Mouse (Mus musculus) neural tube, embryonic 15.5 days (tissue): ENCODE measurements around the gene Rrp8. TPM values are rescaled to one million over a fixed set of nuclear protein-coding genes. Genes with fewer than 3 reads are reported as not detected.
"Not testable (repeated sequence)": the region's sequence is repeated elsewhere in the genome, so short reads cannot be mapped to it uniquely, and the experiment has no call there.

ENCODE experiments used
- ATAC-seq: fragments of 200-750 bp; cut with Nextera tagmentation; 2 replicates; pipeline ENCODE4 v1.8.0; 2017; ENCODE audit warnings: mild to moderate bottlenecking, moderate TSS enrichment, moderate library complexity; ENCODE audit not compliant: low FRiP score
- H3K27ac ChIP-seq: fragments of 300-500 bp; sonication (generic); replicated peaks from 2 replicates; pipeline ENCODE4 v1.5.1; 2015; ENCODE audit warnings: mild to moderate bottlenecking, inconsistent platforms
- H3K27me3 ChIP-seq: fragments of 300-500 bp; sonication (generic); replicated peaks from 2 replicates; pipeline ENCODE4 v1.6.1; 2015; ENCODE audit warnings: inconsistent platforms
- H3K36me3 ChIP-seq: fragments of 300-500 bp; sonication (generic); 2 replicates; pipeline ENCODE4 v1.6.1; 2015; ENCODE audit warnings: inconsistent platforms
- H3K4me1 ChIP-seq: fragments of 300-500 bp; sonication (generic); 2 replicates; pipeline ENCODE4 v1.6.1; 2015; ENCODE audit warnings: inconsistent platforms
- H3K4me2 ChIP-seq: fragments of 300-500 bp; sonication (generic); 2 replicates; pipeline ENCODE4 v1.6.1; 2015; ENCODE audit warnings: inconsistent platforms, mild to moderate bottlenecking, moderate library complexity
- H3K4me3 ChIP-seq: fragments of 300-500 bp; sonication (generic); replicated peaks from 2 replicates; pipeline ENCODE4 v1.5.1; 2015; ENCODE audit warnings: mild to moderate bottlenecking, inconsistent platforms
- H3K9ac ChIP-seq: fragments of 300-500 bp; sonication (generic); replicated peaks from 2 replicates; pipeline ENCODE4 v1.6.1; 2015; ENCODE audit warnings: mild to moderate bottlenecking, inconsistent platforms
- H3K9me3 ChIP-seq: fragments of 300-500 bp; sonication (generic); replicated peaks from 2 replicates; pipeline ENCODE4 v1.6.1; 2016; ENCODE audit warnings: inconsistent platforms
- WGBS: fragments of 180-500 bp; shearing (Covaris S2); methylation state at CpG from one replicate; pipeline ENCODE4 v1.1.7; 2015; ENCODE audit warnings: mixed read lengths; 5-methylcytosine and 5-hydroxymethylcytosine counted together
- polyA plus RNA-seq: library from polyadenylated mRNA; unstranded; fragments of >200 nt; fragmentation: Nextera tagmentation; extraction: Ambion mirVana; gene quantifications from 2 replicates; pipeline ENCODE4 v1.2.1, GENCODE M21; 2015

The Rrp8 gene
- polyA plus RNA-seq, 1 experiment from 2014 or later: 27.8 TPM

DNA sequence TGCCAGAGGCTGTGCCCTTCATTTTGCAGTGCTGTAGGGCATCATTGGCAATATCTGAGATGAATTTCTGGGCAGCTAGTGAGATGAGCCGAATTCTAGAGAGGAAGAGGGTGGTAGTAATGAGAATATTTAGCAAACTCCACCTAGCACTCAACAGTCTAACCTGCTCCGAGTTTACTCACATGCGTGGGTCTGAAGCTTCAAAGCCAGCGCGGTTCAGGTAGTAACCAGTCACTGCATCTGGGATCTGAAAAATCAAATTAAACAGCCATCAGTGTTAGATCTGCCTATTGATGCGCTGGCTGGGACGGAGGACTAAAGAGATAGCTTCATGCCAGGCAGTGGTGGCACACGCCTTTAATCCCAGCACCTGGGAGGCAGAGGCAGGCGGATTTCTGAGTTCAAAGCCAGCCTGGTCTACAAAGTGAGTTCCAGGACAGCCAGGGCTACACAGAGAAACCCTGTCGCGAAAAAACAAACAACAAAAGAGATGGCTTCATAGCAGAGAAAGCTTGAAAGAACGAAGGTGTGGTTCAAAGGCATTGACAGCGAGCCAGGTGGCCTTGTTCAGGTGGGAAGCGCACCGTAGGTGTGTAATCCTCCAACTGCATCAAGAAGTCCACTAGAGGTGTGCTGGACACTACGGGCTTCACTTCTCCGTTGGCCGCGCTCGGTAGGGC is 6.2 kb upstream of the Rrp8 start:
- Histone ChIP-seq H3K4me2 (peak overlapping the region; percentile 93), H3K4me1 (peaks cover 23% of the 10 kb centered on the region), H3K9ac (peak overlapping the region; percentile 93), H3K27ac (peak overlapping the region; percentile 81), H3K36me3 (peaks cover 41% of the 10 kb centered on the region), H3K4me3 (peak overlapping the region; percentile 89)
- H3K9me3 ChIP-seq, H3K27me3 ChIP-seq: not testable (repeated sequence)
- ATAC-seq: peak; percentile 30
- 37% methylated on average over 20 of the region's 20 CpGs for WGBS

DNA sequence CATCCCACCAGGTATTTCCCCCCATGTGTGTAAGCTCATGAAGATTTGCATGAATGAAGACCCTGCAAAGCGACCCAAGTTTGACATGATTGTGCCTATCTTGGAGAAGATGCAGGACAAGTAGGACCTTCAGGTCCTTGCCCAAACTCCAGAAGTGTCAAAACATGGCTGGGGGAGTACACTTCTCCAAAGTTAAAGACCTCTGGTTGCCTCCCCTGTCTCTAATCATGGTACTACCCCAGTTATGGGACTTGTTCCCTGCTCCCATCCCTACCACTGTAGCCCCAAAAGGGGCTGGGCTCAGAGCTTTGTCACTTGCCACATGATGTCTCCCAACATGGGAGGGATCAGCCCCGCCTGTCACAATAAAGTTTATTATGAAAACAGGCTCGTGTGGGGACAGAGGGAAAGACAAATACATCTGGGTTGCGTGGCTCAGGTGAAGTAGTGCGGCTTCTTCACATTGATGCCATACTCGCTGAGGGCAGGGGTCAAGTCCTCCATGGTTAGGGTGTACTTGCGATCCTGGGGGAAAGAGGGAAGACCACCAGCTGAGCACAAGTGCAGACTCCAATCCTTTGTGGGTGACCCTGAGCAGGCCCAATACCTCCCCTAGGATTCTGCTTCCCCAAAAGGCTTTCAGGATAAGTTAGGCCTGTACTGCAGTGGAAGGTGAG is 5.5 kb upstream of the Rrp8 start:
- H3K27ac ChIP-seq, H3K27me3 ChIP-seq, H3K9ac ChIP-seq, ATAC-seq, H3K4me3 ChIP-seq, H3K9me3 ChIP-seq: not testable (repeated sequence)
- Histone ChIP-seq H3K4me1 (peaks cover 29% of the 10 kb centered on the region), H3K4me2 (peak overlapping the region; percentile 93; the same call in 1 of the 2 replicates), H3K36me3 (peaks cover 39% of the 10 kb centered on the region)
- 90% methylated on average over 7 of the region's 7 CpGs for WGBS

- no peak overlapping the region for H3K4me2 ChIP-seq
- no peaks in the 10 kb centered on the region for H3K9me3 ChIP-seq
- no peaks in the 10 kb centered on the region for H3K27me3 ChIP-seq
- H3K9ac ChIP-seq: no peak overlapping the region
- no peak overlapping the region for H3K4me3 ChIP-seq
- peaks cover 39% of the 10 kb centered on the region for H3K36me3 ChIP-seq
- no peak overlapping the region for H3K27ac ChIP-seq
- 93% methylated on average over 9 of the region's 9 CpGs for WGBS
- peaks cover 36% of the 10 kb centered on the region for H3K4me1 ChIP-seq
- no peak for ATAC-seq
Measured at GRCm38 (mm10) chr7:105741978-105742377, 4.8 kb upstream of the Rrp8 start.

GRCm38 (mm10) chr7:105740851-105741250 is 3.7 kb upstream of the Rrp8 start:
- no peak overlapping the region for H3K4me3 ChIP-seq

GRCm38 (mm10) chr7:105740089-105740795 is 3.1 kb upstream of the Rrp8 start:
- WGBS: 81% methylated on average over 13 of the region's 13 CpGs
- ATAC-seq: no peak

More at GRCm38 (mm10) chr7:105740851-105741250, 3.7 kb upstream of the Rrp8 start:
- Histone ChIP-seq H3K27ac (no peak overlapping the region), H3K9me3 (no peaks in the 10 kb centered on the region), H3K27me3 (no peaks in the 10 kb centered on the region), H3K9ac (no peak overlapping the region), H3K4me1 (peaks cover 38% of the 10 kb centered on the region), H3K4me2 (no peak overlapping the region), H3K36me3 (peaks cover 29% of the 10 kb centered on the region)
- ATAC-seq: no peak
- 84% methylated on average over 6 of the region's 6 CpGs for WGBS

DNA sequence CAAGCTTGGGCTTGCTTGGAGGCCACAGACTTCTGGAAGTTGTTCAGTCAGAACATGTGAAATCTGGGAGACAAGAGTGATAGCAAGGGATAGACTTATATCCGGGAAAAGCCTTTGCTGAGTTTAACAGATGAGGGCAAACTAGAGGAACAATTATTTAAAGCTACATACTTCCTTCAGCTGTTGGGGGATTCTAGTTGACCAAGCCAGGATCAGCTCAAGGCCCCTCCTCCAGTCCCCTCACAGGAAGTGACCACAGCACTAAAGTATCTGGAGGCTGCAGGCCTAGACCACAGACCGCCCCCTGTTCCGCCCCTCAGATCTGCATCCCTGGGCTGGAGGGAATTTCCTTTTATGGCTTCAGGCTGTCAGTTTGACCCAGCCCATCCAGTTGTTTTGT is 1.8 kb upstream of the Rrp8 start:
- H3K36me3 ChIP-seq: peaks cover 35% of the 10 kb centered on the region
- ATAC-seq: no peak
- no peaks in the 10 kb centered on the region for H3K27me3 ChIP-seq
- WGBS: 32% methylated on average over 3 of the region's 3 CpGs
- 0 out of 2 replicates have a peak overlapping the region, but pooled peaks have one; percentile 1 for H3K4me3 ChIP-seq
- no peaks in the 10 kb centered on the region for H3K9me3 ChIP-seq
- no peak overlapping the region; the same call in 1 of the 2 replicates for H3K27ac ChIP-seq
- H3K4me1 ChIP-seq: peaks cover 48% of the 10 kb centered on the region
- no peak overlapping the region for H3K9ac ChIP-seq
- H3K4me2 ChIP-seq: peak overlapping the region; percentile 89; the same call in 1 of the 2 replicates

More at GRCm38 (mm10) chr7:105740089-105740795, 3.1 kb upstream of the Rrp8 start:
- Histone ChIP-seq H3K9me3 (no peaks in the 10 kb centered on the region), H3K4me2 (no peak overlapping the region), H3K4me1 (peaks cover 44% of the 10 kb centered on the region), H3K4me3 (no peak overlapping the region), H3K27ac (no peak overlapping the region), H3K36me3 (peaks cover 29% of the 10 kb centered on the region), H3K9ac (no peak overlapping the region), H3K27me3 (no peaks in the 10 kb centered on the region)

DNA sequence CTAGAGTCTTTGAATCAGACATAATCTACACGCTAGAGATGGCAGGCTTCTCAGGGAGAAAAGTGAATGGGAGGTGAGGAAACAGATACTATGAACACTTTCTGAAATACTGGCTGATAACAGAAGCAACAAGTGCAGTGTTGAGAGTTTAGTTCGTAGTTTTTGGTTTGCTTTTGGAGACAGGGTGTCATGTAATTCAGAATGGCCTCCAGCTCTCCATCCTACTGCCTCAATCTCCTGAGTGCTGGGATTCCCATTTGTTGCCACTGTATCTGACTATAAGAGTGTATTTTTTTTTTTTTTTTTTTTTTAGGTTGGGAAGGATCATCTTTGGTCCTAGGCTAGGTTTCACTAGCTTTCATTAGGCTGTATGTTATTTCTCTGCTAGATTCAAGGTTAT is 1.1 kb upstream of the Rrp8 start:
- no peaks in the 10 kb centered on the region for H3K27me3 ChIP-seq
- H3K9me3 ChIP-seq: no peaks in the 10 kb centered on the region
- no peak for ATAC-seq
- H3K36me3 ChIP-seq: peaks cover 41% of the 10 kb centered on the region
- no peak overlapping the region; the same call in none of the 2 replicates for H3K27ac ChIP-seq
- 89% methylated on average over 2 of the region's 2 CpGs for WGBS
- 0 out of 2 replicates have a peak overlapping the region, but pooled peaks have one; percentile 1 for H3K4me3 ChIP-seq
- peak overlapping the region; percentile 89 for H3K4me2 ChIP-seq
- H3K4me1 ChIP-seq: peaks cover 43% of the 10 kb centered on the region
- no peak overlapping the region for H3K9ac ChIP-seq

DNA sequence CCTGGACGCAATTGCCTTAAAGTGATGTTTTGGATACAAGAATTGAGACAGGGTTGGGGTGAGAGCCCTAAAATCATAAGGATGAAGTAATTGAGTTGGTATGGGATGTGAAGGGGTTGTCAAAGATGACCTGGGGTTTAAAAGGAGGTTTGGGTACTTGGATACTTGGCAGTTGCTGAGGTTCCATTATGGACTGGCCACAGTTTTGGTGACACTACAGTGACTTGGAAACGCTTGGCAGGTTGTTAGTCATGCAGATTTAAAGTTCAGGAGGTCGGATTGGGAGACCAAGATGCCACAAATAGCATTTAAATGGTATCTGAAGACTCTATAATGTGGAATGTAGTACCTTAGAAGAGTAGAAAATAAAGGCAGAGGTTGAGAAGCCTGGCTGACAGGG is 463 bp upstream of the Rrp8 start:
- Histone ChIP-seq H3K4me3 (peak overlapping the region; percentile 86), H3K27ac (0 out of 2 replicates have a peak overlapping the region, but pooled peaks have one; percentile 86), H3K4me1 (peaks cover 37% of the 10 kb centered on the region), H3K4me2 (peak overlapping the region; percentile 89), H3K9me3 (no peaks in the 10 kb centered on the region), H3K9ac (peak overlapping the region; percentile 91; the same call in 1 of the 2 replicates), H3K27me3 (no peaks in the 10 kb centered on the region), H3K36me3 (peaks cover 45% of the 10 kb centered on the region)
- WGBS: 33% methylated on average over 3 of the region's 3 CpGs
- no peak for ATAC-seq

DNA sequence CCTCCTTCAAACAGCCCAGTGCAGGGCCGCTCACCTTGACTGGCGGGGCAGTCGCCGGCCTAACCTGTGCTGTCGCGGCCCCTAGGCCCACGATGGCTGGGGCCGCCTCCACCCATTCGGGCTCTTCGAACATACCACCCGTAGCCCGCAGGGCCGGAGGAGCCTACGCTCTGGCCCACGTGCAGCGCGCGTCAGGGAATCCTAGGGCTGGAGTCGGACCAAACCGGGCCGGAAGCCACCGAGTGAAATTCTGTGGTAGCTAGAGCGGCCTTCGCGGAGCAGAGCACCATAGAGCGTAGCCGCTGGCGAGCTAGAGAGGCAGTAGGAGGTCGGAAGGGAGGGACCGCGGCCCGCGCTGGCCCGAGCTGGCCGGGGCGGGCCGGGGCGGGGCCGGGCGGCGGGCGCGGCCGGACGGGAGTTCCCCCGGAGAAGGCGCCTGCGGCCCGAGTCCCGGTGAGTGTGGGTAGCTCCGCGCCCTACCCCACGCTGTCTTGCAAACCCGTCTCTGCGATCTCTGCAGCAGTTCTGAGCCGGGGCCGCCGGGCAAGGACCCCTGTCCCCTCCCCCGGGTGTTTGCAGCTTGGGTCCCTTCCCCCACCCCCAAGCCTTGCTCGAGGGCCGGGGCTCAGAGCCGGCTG is 802 bp downstream of the Rrp8 start, which contains the start of gene Ilk:
Gene Ilk (plus strand): TSS at position 329 of the 638 bp plus-strand sequence.
- H3K4me1 ChIP-seq: peaks cover 37% of the 10 kb centered on the region
- WGBS: 1% methylated on average over 37 of the region's 62 CpGs
- H3K9me3 ChIP-seq: no peaks in the 10 kb centered on the region
- H3K9ac ChIP-seq: peak within 1 kb of the TSS; percentile 91
- H3K4me3 ChIP-seq: peak within 1 kb of the TSS; percentile 86
- ATAC-seq: peak; percentile 94
- peak within 1 kb of the TSS; percentile 89 for H3K4me2 ChIP-seq
- peaks cover 45% of the 10 kb centered on the region for H3K36me3 ChIP-seq
- peak within 1 kb of the TSS; percentile 86 for H3K27ac ChIP-seq
- H3K27me3 ChIP-seq: no peaks in the 10 kb centered on the region

DNA sequence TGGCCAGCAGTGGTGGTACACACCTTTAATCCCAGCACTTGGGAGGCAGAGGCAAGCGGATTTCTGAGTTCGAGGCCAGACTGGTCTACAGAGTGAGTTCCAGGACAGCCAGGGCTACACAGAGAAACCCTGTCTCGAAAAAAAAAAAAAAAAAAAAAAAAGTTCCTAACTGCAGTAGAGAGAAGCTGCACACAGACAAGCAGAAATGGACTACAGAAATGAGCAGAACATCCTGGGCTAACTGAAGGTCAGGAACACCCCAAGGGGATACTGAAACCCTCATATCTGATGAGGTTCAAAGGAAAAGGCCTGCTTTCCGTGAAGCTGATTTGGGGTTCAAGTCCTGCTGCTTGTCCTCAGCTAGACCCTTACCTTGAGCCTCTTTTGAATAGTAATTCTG is 1.7 kb downstream of the Rrp8 start:
- H3K27me3 ChIP-seq, H3K9me3 ChIP-seq, ATAC-seq: not testable (repeated sequence)
- WGBS: 61% methylated on average over 4 of the region's 4 CpGs
- peak overlapping the region; percentile 89 for H3K4me2 ChIP-seq
- H3K4me3 ChIP-seq: peak overlapping the region; percentile 86
- peaks cover 37% of the 10 kb centered on the region for H3K4me1 ChIP-seq
- H3K36me3 ChIP-seq: peaks cover 45% of the 10 kb centered on the region
- peak overlapping the region; percentile 86; the same call in 1 of the 2 replicates for H3K27ac ChIP-seq
- peak overlapping the region; percentile 91 for H3K9ac ChIP-seq

GRCm38 (mm10) chr7:105734826-105735225 is 2.4 kb downstream of the Rrp8 start:
- H3K27ac ChIP-seq: no peak overlapping the region
- H3K4me2 ChIP-seq: no peak overlapping the region
- ATAC-seq: no peak
- peaks cover 44% of the 10 kb centered on the region for H3K36me3 ChIP-seq
- 90% methylated on average over 8 of the region's 8 CpGs for WGBS
- no peaks in the 10 kb centered on the region for H3K9me3 ChIP-seq
- peaks cover 33% of the 10 kb centered on the region for H3K4me1 ChIP-seq
- H3K4me3 ChIP-seq: no peak overlapping the region
- peak overlapping the region; percentile 23; the same call in 1 of the 2 replicates for H3K9ac ChIP-seq
- no peaks in the 10 kb centered on the region for H3K27me3 ChIP-seq
